Comparison of ENCODE assay signal across 28 mouse cellular contexts in the genomic region with DNA sequence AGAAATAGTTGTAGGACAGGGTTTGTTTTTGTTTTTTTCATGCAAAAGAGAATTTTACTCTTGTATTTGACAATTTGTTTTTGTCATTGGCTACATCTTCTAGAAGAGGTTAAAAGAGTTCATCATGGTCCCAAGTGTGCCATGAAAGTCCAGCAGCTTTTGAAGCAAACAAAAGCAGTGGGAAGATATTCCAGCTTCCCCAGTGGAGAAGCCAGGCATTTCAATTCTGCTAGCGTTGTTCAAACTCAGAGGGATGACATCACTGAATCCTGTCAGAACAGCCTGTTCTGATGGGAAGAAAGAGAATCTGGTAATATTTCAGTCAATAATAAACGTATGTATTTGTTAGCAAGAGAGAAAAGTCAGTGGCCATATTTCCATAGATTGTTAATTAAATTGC.
DNase-seq lines count a peak whose midpoint lies in the region; ATAC-seq and TF ChIP-seq lines count a peak whose summit lies in the region.
"Had no signal": no experiment of that assay in that cellular context is flagged by ENCODE, and none has a peak within 500 bp of the region (broad histone marks: within the 10 kb centered on the region; RNA-seq: fewer than 3 reads in every experiment).

No protein-coding gene starts in this region.

- DNase-seq in gastrocnemius, adult 18-20 months (ENCODE audit: low spot score) = peak; percentile 66
- no peak for DNase-seq in gastrocnemius, postnatal 10 days
- peak; percentile 47 for DNase-seq in limb, embryonic 14.5 days (ENCODE audit: low spot score)
- no peak for DNase-seq in limb, embryonic 10.5 days (ENCODE audit: low spot score)
- DNase-seq in heart, postnatal 14 days = peak; percentile 11 to 14
- DNase-seq in spleen, postnatal 10 days (ENCODE audit: low spot score in 2 of 2) = no peak
- no peak for DNase-seq in frontal cortex, postnatal 10 days (ENCODE audit: low spot score in 2 of 2)
- DNase-seq: adrenal gland, postnatal 14 days; cerebellum, adult 11 months; cerebellum, postnatal 10 days; forebrain, postnatal 0 days; kidney, adult 8-10 months; kidney, postnatal 10 days; layer of hippocampus, adult 9-11 months; lung, adult 2 months; lung, postnatal 10 days; midbrain, embryonic 14.5 days had no signal

- H3K4me2 ChIP-seq in limb, embryonic 14.5 days (replicated peaks; ENCODE audit: low read depth, low read length, severe bottlenecking) = no peak overlapping the region
- no peak overlapping the region for H3K4me2 ChIP-seq in kidney, embryonic 16.5 days (replicated peaks; ENCODE audit: low read depth, low read length)
- H3K4me2 ChIP-seq: embryonic facial prominence, embryonic 15.5 days; forebrain, embryonic 12.5 days; hindbrain, embryonic 13.5 days; limb, embryonic 15.5 days; stomach, embryonic 15.5 days had no signal

- no peak overlapping the region for H3K4me3 ChIP-seq in limb, embryonic 14.5 days (replicated peaks; ENCODE audit: low read length)
- no peak overlapping the region for H3K4me3 ChIP-seq in limb, embryonic 10.5 days
- no peak overlapping the region for H3K4me3 ChIP-seq in kidney, embryonic 16.5 days (ENCODE audit: low read length)
- H3K4me3 ChIP-seq: embryonic facial prominence, embryonic 10.5 days; embryonic facial prominence, embryonic 15.5 days; forebrain, embryonic 12.5 days; hindbrain, embryonic 13.5 days; limb, embryonic 15.5 days; stomach, embryonic 15.5 days had no signal

- no peak for ATAC-seq in limb, embryonic 14.5 days (ENCODE audit: low FRiP score, low read depth)
- no peak for ATAC-seq in kidney, embryonic 16.5 days (ENCODE audit: low FRiP score, low TSS enrichment)
- ATAC-seq: forebrain, postnatal 0 days; intestine, embryonic 16.5 days had no signal

- intact Hi-C loops in heart, postnatal 14 days (cut with DNase I) = no loop called here

- no peaks in the 10 kb centered on the region for H3K4me1 ChIP-seq in limb, embryonic 14.5 days (ENCODE audit: control insufficient read depth, insufficient read depth, low read length)
- no peaks in the 10 kb centered on the region for H3K4me1 ChIP-seq in limb, embryonic 10.5 days
- H3K4me1 ChIP-seq in kidney, embryonic 16.5 days (ENCODE audit: insufficient read depth, low read length) = no peaks in the 10 kb centered on the region
- H3K4me1 ChIP-seq: embryonic facial prominence, embryonic 10.5 days; embryonic facial prominence, embryonic 15.5 days; forebrain, embryonic 12.5 days; hindbrain, embryonic 13.5 days; limb, embryonic 15.5 days; stomach, embryonic 15.5 days had no signal

- 61% methylated on average over 2 of the region's 2 CpGs for WGBS in limb, embryonic 14.5 days
- WGBS in limb, embryonic 10.5 days = 87% methylated on average over 2 of the region's 2 CpGs
- WGBS in kidney, embryonic 16.5 days = 68% methylated on average over 2 of the region's 2 CpGs

- no peak for TF ChIP-seq POLR2A in limb, embryonic 14.5 days (IDR thresholded peaks at IDR 0.05; ENCODE audit: borderline replicate concordance, extremely low read depth, insufficient read depth, insufficient read length)

- H3K27ac ChIP-seq in limb, embryonic 14.5 days (replicated peaks; ENCODE audit: low read depth, low read length) = no peak overlapping the region
- H3K27ac ChIP-seq in limb, embryonic 10.5 days = no peak overlapping the region
- H3K27ac ChIP-seq in kidney, embryonic 16.5 days (ENCODE audit: low read length) = no peak overlapping the region
- H3K27ac ChIP-seq: embryonic facial prominence, embryonic 10.5 days; embryonic facial prominence, embryonic 15.5 days; forebrain, embryonic 12.5 days; hindbrain, embryonic 13.5 days; limb, embryonic 15.5 days; liver, embryonic 14.5 days; macrophage; stomach, embryonic 15.5 days had no signal

- H3K9ac ChIP-seq in limb, embryonic 14.5 days (ENCODE audit: low read depth, low read length, severe bottlenecking) = no peak overlapping the region
- H3K9ac ChIP-seq in kidney, embryonic 16.5 days (replicated peaks; ENCODE audit: low read length) = no peak overlapping the region
- H3K9ac ChIP-seq: embryonic facial prominence, embryonic 15.5 days; forebrain, embryonic 12.5 days; forebrain, postnatal 0 days; hindbrain, embryonic 13.5 days; limb, embryonic 15.5 days; liver, embryonic 14.5 days; stomach, embryonic 15.5 days had no signal

- H3K9me3 ChIP-seq in limb, embryonic 14.5 days (ENCODE audit: control insufficient read depth, low read length) = no peaks in the 10 kb centered on the region
- no peaks in the 10 kb centered on the region for H3K9me3 ChIP-seq in limb, embryonic 10.5 days (replicated peaks)
- no peaks in the 10 kb centered on the region for H3K9me3 ChIP-seq in kidney, embryonic 16.5 days (ENCODE audit: low read length)
- H3K9me3 ChIP-seq: embryonic facial prominence, embryonic 10.5 days; embryonic facial prominence, embryonic 15.5 days; forebrain, embryonic 12.5 days; hindbrain, embryonic 13.5 days; limb, embryonic 15.5 days; stomach, embryonic 15.5 days had no signal

- no peaks in the 10 kb centered on the region for H3K27me3 ChIP-seq in limb, embryonic 14.5 days (ENCODE audit: control insufficient read depth, insufficient read depth, low read length)
- no peaks in the 10 kb centered on the region for H3K27me3 ChIP-seq in limb, embryonic 10.5 days (ENCODE audit: low read depth, poor library complexity, severe bottlenecking)
- no peaks in the 10 kb centered on the region for H3K27me3 ChIP-seq in kidney, embryonic 16.5 days (ENCODE audit: insufficient read depth, low read length)
- H3K27me3 ChIP-seq: CH12.LX; embryonic facial prominence, embryonic 15.5 days; forebrain, embryonic 12.5 days; hindbrain, embryonic 13.5 days; limb, embryonic 15.5 days; stomach, embryonic 15.5 days had no signal

- no peaks in the 10 kb centered on the region for H3K36me3 ChIP-seq in limb, embryonic 14.5 days (ENCODE audit: control insufficient read depth, insufficient read depth, low read length)
- no peaks in the 10 kb centered on the region for H3K36me3 ChIP-seq in limb, embryonic 10.5 days
- no peaks in the 10 kb centered on the region for H3K36me3 ChIP-seq in kidney, embryonic 16.5 days (ENCODE audit: insufficient read depth, low read length)
- H3K36me3 ChIP-seq: embryonic facial prominence, embryonic 10.5 days; embryonic facial prominence, embryonic 15.5 days; forebrain, embryonic 12.5 days; hindbrain, embryonic 13.5 days; limb, embryonic 15.5 days; stomach, embryonic 15.5 days had no signal

Comparison
In these comparisons a context has a peak if more than half of its experiments do, and no peak if none do; other contexts are left out.
1. DNase-seq: peak in gastrocnemius, adult 18-20 months (single experiment), limb, embryonic 14.5 days (single experiment) and heart, postnatal 14 days (2 of 2); none in gastrocnemius, postnatal 10 days (single experiment), limb, embryonic 10.5 days (single experiment), spleen, postnatal 10 days (0 of 2) and frontal cortex, postnatal 10 days (0 of 2).